20 mouse cellular contexts compared by ENCODE assay signal in the genomic region with DNA sequence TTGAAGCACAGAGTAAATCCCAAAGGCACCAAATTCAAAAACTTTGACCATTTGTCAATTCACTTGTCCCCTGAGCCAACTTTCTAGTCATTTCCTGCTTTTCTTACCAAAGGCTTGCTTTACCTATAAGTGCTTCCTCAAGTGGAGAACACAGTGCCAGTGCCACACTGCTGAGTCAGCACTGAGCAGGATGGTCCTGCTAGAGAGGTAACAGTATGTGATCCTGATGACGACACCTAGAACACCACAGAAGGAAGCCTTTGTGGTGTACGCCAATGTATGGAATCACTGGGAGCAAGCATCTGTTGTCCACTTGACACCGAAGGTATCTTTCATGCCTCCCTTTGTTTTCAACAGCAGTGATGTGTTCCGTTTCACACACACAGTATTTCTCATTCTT.
DNase-seq lines count a peak whose midpoint lies in the region; TF ChIP-seq lines count a peak whose summit lies in the region.
"Had no signal": no experiment of that assay in that cellular context is flagged by ENCODE, and none has a peak within 500 bp of the region (broad histone marks: within the 10 kb centered on the region; RNA-seq: fewer than 3 reads in every experiment).

No protein-coding gene starts in this region.

- in situ Hi-C loops in ES-E14 (cut with MboI; ENCODE audit: low sequenced_read_pairs in 2 of 2, unreplicated experiment in 2 of 2): no loop called here

- peak; percentile 10 for DNase-seq in cerebellum, adult 9-11 months
- DNase-seq in cerebellum, postnatal 4 days (ENCODE audit: low spot score in 2 of 2): no peak
- peak; percentile 22 for DNase-seq in 416B (ENCODE audit: low read depth)
- DNase-seq in ES-E14 (ENCODE audit: low read depth, low spot score): no peak
- DNase-seq in layer of hippocampus, adult 2 months (ENCODE audit: low spot score in 2 of 2): no peak
- DNase-seq in kidney, adult 11 months: no peak
- DNase-seq: adrenal gland, adult 2 months; adrenal gland, postnatal 10 days; adrenal gland, postnatal 25 days; cerebellum, adult 11 months; cerebellum, adult 18-20 months; cerebellum, adult 8-10 months; cerebellum, postnatal 10 days; cerebellum, postnatal 25 days; embryo, embryonic 11 days; forebrain, postnatal 0 days had no signal

- H3K9ac ChIP-seq in ES-E14 (ENCODE audit: insufficient read depth, low read depth, low read length, poor library complexity, severe bottlenecking): no peak overlapping the region
- H3K9ac ChIP-seq: embryonic facial prominence, embryonic 12.5 days; forebrain, embryonic 13.5 days; forebrain, embryonic 15.5 days; forebrain, postnatal 0 days had no signal

- no peaks in the 10 kb centered on the region for H3K9me3 ChIP-seq in ES-E14 (ENCODE audit: control insufficient read depth, insufficient read depth, low read depth, low read length)
- H3K9me3 ChIP-seq: embryonic facial prominence, embryonic 10.5 days; embryonic facial prominence, embryonic 12.5 days; forebrain, embryonic 13.5 days; forebrain, embryonic 15.5 days had no signal

- H3K36me3 ChIP-seq in ES-E14 (ENCODE audit: control insufficient read depth, insufficient read depth, low read length, poor library complexity, severe bottlenecking): no peaks in the 10 kb centered on the region
- H3K36me3 ChIP-seq: embryonic facial prominence, embryonic 10.5 days; embryonic facial prominence, embryonic 12.5 days; forebrain, embryonic 15.5 days had no signal

- TF ChIP-seq CTCF in layer of hippocampus, adult 2 months (conservative IDR thresholded peaks at IDR 0.05): no peak

- H3K27ac ChIP-seq in ES-E14 (ENCODE audit: insufficient read depth, low read depth, low read length, poor library complexity, severe bottlenecking): no peak overlapping the region
- no peak overlapping the region for H3K27ac ChIP-seq in layer of hippocampus, adult 2 months
- H3K27ac ChIP-seq: embryonic facial prominence, embryonic 10.5 days; embryonic facial prominence, embryonic 12.5 days; forebrain, embryonic 13.5 days; forebrain, embryonic 15.5 days had no signal

- H3K4me3 ChIP-seq in ES-E14 (ENCODE audit: insufficient read depth in 1 of 2, low read depth in 1 of 2, low read length in 2 of 2, poor library complexity in 1 of 2, severe bottlenecking in 1 of 2): no peak overlapping the region
- no peak overlapping the region for H3K4me3 ChIP-seq in layer of hippocampus, adult 2 months
- H3K4me3 ChIP-seq: embryonic facial prominence, embryonic 10.5 days; embryonic facial prominence, embryonic 12.5 days; forebrain, embryonic 13.5 days; forebrain, embryonic 15.5 days had no signal

- no peaks in the 10 kb centered on the region for H3K4me1 ChIP-seq in ES-E14 (ENCODE audit: control insufficient read depth in 2 of 2, insufficient read depth in 2 of 2, low read length in 2 of 2, poor library complexity in 1 of 2)
- H3K4me1 ChIP-seq: embryonic facial prominence, embryonic 10.5 days; embryonic facial prominence, embryonic 12.5 days had no signal

TF ChIP-seq in ES-E14, 5 proteins besides CTCF, POLR2A, EP300 and RAD21:
- TF ChIP-seq HCFC1 (IDR thresholded peaks at IDR 0.05; ENCODE audit: borderline replicate concordance, insufficient read depth, low read length) (no peak), CHD2 (IDR thresholded peaks at IDR 0.05; ENCODE audit: low read depth, low read length) (no peak), MAFK (IDR thresholded peaks at IDR 0.05; ENCODE audit: insufficient read depth, low read depth, low read length) (peak; percentile 73), ZNF384 (IDR thresholded peaks at IDR 0.05; ENCODE audit: low read depth, low read length) (no peak)

Comparison
In these comparisons a context has a peak if more than half of its experiments do, and no peak if none do; other contexts are left out.
1. DNase-seq: peak in cerebellum, adult 9-11 months (single experiment) and 416B (single experiment); none in cerebellum, postnatal 4 days (0 of 2), ES-E14 (single experiment), layer of hippocampus, adult 2 months (0 of 2) and kidney, adult 11 months (single experiment).